Mouse (Mus musculus) small intestine, adult 2 months (tissue): ENCODE measurements around the gene Gm5431.
"Not testable (repeated sequence)": the region's sequence is repeated elsewhere in the genome, so short reads cannot be mapped to it uniquely, and the experiment has no call there.

ENCODE experiments used
- CTCF ChIP-seq: fragments of 200-500 bp; IDR thresholded peaks from 2 replicates; pipeline ENCODE4 v1.5.1; 2012; ENCODE audit warnings: low read depth, mild to moderate bottlenecking, control low read depth, inconsistent platforms, low read length, moderate library complexity, mixed read lengths; ENCODE audit not compliant: insufficient replicate concordance, insufficient read length; ENCODE audit errors: extremely low read depth
- POLR2A ChIP-seq: fragments of 200-500 bp; IDR thresholded peaks from 2 replicates; pipeline ENCODE4 v1.6.1; 2012; ENCODE audit warnings: low read depth, mild to moderate bottlenecking, control low read depth, inconsistent platforms, low read length, moderate library complexity

GRCm38 (mm10) chr11:48875343-48875837 is 26.6 kb downstream of the Gm5431 start:
- not testable (repeated sequence) for TF ChIP-seq POLR2A, CTCF
